Mouse (Mus musculus) bone marrow macrophage, adult 2 months (primary cell): ENCODE results near the gene Znrf4. TPM values are rescaled to one million over a fixed set of nuclear protein-coding genes. Genes with fewer than 3 reads are reported as not detected.

Source experiments
- H3K27ac ChIP-seq: 2 replicates; pipeline ENCODE4 v1.5.1; 2012; ENCODE audit warnings: low read depth, low read length; ENCODE audit not compliant: insufficient read depth
- H3K4me1 ChIP-seq: 2 replicates; pipeline ENCODE4 v1.6.1; 2012; ENCODE audit warnings: low read length; ENCODE audit not compliant: control insufficient read depth, insufficient read depth
- H3K4me3 ChIP-seq: 2 replicates; pipeline ENCODE4 v1.5.1; 2012; ENCODE audit warnings: mild to moderate bottlenecking, low read length, moderate library complexity; ENCODE audit not compliant: insufficient read depth
- CTCF ChIP-seq: IDR thresholded peaks from 2 replicates; pipeline ENCODE4 v1.5.1; 2012; ENCODE audit warnings: low read depth, mild to moderate bottlenecking, low read length, moderate library complexity
- POLR2A ChIP-seq: IDR thresholded peaks from 2 replicates; pipeline ENCODE4 v1.6.1; 2012; ENCODE audit warnings: mild to moderate bottlenecking, low read depth, low read length, borderline replicate concordance
- polyA plus RNA-seq: library from polyadenylated mRNA; stranded (reverse); fragments of >200 nt; gene quantifications from 2 replicates; pipeline ENCODE4 v1.2.4, GENCODE M21; 2012; ENCODE audit not compliant: missing spikeins, insufficient read depth, insufficient read length

The Znrf4 gene
- polyA plus RNA-seq, 1 experiment: not detected

- Histone ChIP-seq H3K4me1 (no peaks in the 10 kb centered on the region), H3K27ac (no peak overlapping the region)
- TF ChIP-seq POLR2A (no peak), CTCF (no peak)
Measured at GRCm38 (mm10) chr17:56493841-56494240, 18.4 kb downstream of the Znrf4 start.

DNA sequence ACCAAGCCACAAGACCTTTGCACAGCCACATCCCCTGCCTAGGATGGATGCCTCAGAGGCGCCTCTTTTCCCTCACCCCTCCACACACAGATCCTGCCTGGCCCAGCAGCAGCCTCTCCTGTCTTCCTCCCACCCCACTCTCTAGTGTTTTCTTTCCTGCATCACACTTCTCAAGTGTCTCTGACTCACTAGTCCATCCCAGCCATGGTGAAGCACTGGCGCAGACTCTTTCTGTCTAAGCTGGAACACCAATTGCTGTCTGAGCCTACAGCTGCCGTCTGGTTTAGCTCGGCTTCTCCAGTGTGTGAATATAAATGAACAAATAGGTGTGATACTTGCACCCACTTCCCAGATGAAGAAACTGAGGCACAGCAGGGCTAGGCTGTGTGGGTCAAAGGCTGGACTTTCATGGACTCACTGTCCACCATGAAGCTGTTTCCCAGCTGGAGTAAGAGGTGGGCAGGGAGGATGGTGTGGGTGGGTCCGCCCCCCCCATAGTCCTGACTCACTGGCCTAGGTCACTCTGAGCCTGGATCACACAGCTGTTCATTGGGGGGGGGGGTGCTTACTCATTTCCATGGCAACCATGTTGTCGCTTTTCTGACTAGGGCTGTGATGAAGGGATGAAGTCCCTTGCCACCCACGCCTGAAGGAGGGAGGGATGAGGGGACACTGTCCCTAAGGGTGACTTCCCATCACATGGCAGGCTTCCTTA lies 21.6 kb downstream of the Znrf4 start:
- Histone ChIP-seq H3K27ac (no peak overlapping the region), H3K4me1 (no peaks in the 10 kb centered on the region), H3K4me3 (no peak overlapping the region)
- TF ChIP-seq POLR2A (no peak), CTCF (no peak)

More at GRCm38 (mm10) chr17:56493841-56494240, 18.4 kb downstream of the Znrf4 start:
- H3K4me3 ChIP-seq: no peak overlapping the region

DNA sequence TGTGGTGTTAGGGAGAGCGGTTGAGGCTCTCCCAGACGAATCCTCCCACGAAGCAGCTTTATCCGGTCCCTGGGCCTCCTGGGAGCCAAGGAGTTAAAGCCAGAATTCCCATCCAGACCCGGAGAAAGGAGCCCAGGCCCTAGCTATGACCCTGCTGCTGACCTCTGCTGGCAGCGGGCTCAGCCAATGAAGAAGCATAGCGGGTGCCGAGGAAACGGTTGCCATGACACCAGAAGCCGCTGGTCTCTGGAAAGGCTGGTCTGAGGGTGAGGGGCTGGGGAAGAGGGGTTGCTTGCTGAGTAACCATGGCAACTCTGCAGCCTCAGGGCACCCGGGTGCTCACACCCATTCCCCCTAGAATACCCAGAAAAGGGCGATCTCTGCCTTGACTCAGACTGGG lies 24.2 kb downstream of the Znrf4 start:
- Histone ChIP-seq H3K4me3 (no peak overlapping the region), H3K27ac (no peak overlapping the region)
- TF ChIP-seq POLR2A: no peak
- TF ChIP-seq CTCF: no peak

GRCm38 (mm10) chr17:56487441-56487888 lies 24.8 kb downstream of the Znrf4 start:
- TF ChIP-seq CTCF (no peak), POLR2A (no peak)
- H3K4me1 ChIP-seq: peaks cover 8% of the 10 kb centered on the region
- no peak overlapping the region for H3K27ac ChIP-seq
- no peak overlapping the region for H3K4me3 ChIP-seq

More for the DNA sequence above, 24.2 kb downstream of the Znrf4 start:
- H3K4me1 ChIP-seq: peaks cover 3% of the 10 kb centered on the region

GRCm38 (mm10) chr17:56485926-56486325 lies 26.3 kb downstream of the Znrf4 start:
- H3K4me3 ChIP-seq: no peak overlapping the region
- no peak for TF ChIP-seq POLR2A
- TF ChIP-seq CTCF: no peak
- peaks cover 8% of the 10 kb centered on the region for H3K4me1 ChIP-seq
- H3K27ac ChIP-seq: no peak overlapping the region

DNA sequence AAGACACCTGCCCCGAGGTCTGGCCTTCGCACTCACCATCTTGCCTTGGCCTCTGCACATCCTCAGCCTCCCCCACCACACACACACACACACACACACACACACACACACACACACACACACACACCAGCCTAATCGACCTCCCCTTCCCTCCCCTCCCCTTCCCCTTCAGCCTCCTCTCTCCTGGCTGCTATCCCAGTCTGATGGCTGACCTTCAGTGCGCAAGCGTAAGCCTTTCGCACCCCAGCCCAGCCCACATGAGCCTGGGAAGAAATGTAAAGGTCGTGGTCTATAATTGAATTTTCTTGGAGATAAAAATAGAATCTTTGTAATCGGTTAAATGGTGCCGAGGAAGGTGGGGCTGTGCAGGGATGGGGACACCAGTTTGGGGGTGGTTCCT lies 27.1 kb downstream of the Znrf4 start:
- TF ChIP-seq POLR2A (no peak), CTCF (no peak)
- no peak overlapping the region for H3K27ac ChIP-seq

GRCm38 (mm10) chr17:56482671-56483070 lies 29.6 kb downstream of the Znrf4 start:
- Histone ChIP-seq H3K4me3 (no peak overlapping the region), H3K4me1 (peaks cover 24% of the 10 kb centered on the region), H3K27ac (no peak overlapping the region)
- TF ChIP-seq POLR2A (no peak), CTCF (no peak)

More for the DNA sequence above, 27.1 kb downstream of the Znrf4 start:
- Histone ChIP-seq H3K4me3 (no peak overlapping the region), H3K4me1 (peaks cover 8% of the 10 kb centered on the region)

- H3K4me3 ChIP-seq: no peak overlapping the region
- TF ChIP-seq POLR2A (no peak), CTCF (peak; percentile 77)
- H3K27ac ChIP-seq: no peak overlapping the region
- peaks cover 28% of the 10 kb centered on the region for H3K4me1 ChIP-seq
Measured at GRCm38 (mm10) chr17:56479358-56479757, 32.9 kb downstream of the Znrf4 start.

- Histone ChIP-seq H3K4me3 (peak overlapping the region; percentile 3), H3K27ac (0 out of 2 replicates have a peak overlapping the region, but pooled peaks have one; percentile 1), H3K4me1 (peaks cover 29% of the 10 kb centered on the region)
- TF ChIP-seq POLR2A (no peak), CTCF (no peak)
Measured at GRCm38 (mm10) chr17:56478191-56478611, 34.0 kb downstream of the Znrf4 start.

- Histone ChIP-seq H3K4me3 (no peak overlapping the region), H3K4me1 (peaks cover 22% of the 10 kb centered on the region), H3K27ac (no peak overlapping the region)
- TF ChIP-seq CTCF: no peak
- no peak for TF ChIP-seq POLR2A
Measured at GRCm38 (mm10) chr17:56477191-56477818, 34.9 kb downstream of the Znrf4 start.
